Mouse (Mus musculus): ENCODE results near the gene Col9a3. TPM values are rescaled to one million over a fixed set of nuclear protein-coding genes. Genes with fewer than 3 reads are reported as not detected.

Col9a3 gene
- total RNA-seq (2014; rRNA removed) (19.9 and 47.6 TPM in 2 replicates), polyA plus RNA-seq (2015; fragmentation: Nextera tagmentation; extraction: Ambion mirVana) (29.6 and 29.8 TPM in 2 replicates)

DNA sequence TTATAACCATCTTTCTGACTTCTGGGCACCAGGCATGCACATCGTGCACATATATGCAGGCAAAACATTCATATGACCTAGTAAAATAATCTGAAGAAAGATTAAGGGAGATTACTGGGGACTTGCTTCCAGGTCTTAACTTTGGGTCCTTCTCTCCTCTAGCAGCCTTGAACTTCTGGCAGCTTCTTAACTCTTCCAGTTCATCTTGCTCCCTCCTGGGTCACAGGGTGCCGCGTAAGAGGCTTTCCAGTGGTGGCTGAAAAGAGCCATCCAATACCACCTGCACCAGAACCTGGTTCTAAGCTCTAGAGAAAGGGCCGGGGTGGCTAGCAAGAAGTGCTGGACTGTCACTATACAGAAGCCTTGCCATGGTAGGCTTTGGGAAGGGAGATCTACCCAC is at the start of gene Col9a3:
Col9a3 (plus strand) TSS at position 301 of the 400 bp plus-strand sequence.
- TF ChIP-seq CTCF (IDR thresholded peaks at IDR 0.05): no peak
- Histone ChIP-seq H3K27me3 (ENCODE audit: insufficient read depth, low read length) (no peaks in the 10 kb centered on the region), H3K9me3 (ENCODE audit: low read length) (no peaks in the 10 kb centered on the region), H3K4me3 (ENCODE audit: low read depth, low read length) (peak within 1 kb of the TSS; percentile 31), H3K27ac (ENCODE audit: low read depth, low read length) (peak within 1 kb of the TSS; percentile 47; the same call in 1 of the 2 replicates), H3K36me3 (ENCODE audit: insufficient read depth, low read length) (peaks cover 24% of the 10 kb centered on the region), H3K9ac (replicated peaks; ENCODE audit: low read length, poor library complexity, severe bottlenecking) (peak within 1 kb of the TSS; percentile 46), H3K4me1 (ENCODE audit: insufficient read depth, low read length) (peaks cover 17% of the 10 kb centered on the region; the same call in 1 of the 2 replicates), H3K4me2 (ENCODE audit: low read depth, low read length, poor library complexity, severe bottlenecking) (peak within 1 kb of the TSS; percentile 59)
- no peak for DNase-seq (ENCODE audit: low spot score)
- no peak for ATAC-seq (ENCODE audit: low FRiP score)
- WGBS: 38% methylated on average over 4 of the region's 4 CpGs

DNA sequence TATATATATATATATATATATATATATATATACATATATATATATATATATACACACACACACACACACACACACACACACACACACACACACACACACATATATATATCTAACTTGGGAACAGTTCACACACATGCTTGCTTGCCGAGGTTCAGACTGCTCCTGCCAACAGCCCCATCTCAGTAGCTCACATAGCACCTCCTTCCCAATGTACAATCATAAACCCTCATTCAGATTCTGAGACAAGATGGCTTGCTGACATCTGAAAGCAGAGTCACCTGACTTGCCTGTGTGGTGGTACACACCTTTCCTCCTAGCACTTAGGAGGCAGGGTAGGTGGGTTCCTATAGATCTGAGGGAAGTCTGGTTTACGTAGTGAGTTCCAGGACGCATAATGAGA is 45.2 kb upstream of the Col9a3 start:
- DNase-seq (ENCODE audit: low spot score) (no peak), ATAC-seq (ENCODE audit: low FRiP score) (no peak)
- no peak overlapping the region for H3K4me3 ChIP-seq (ENCODE audit: low read depth, low read length)
- no peaks in the 10 kb centered on the region for H3K27me3 ChIP-seq (ENCODE audit: insufficient read depth, low read length)
- H3K9me3 ChIP-seq (ENCODE audit: low read length): no peaks in the 10 kb centered on the region
- H3K9ac ChIP-seq (replicated peaks; ENCODE audit: low read length, poor library complexity, severe bottlenecking): no peak overlapping the region
- H3K4me1 ChIP-seq (ENCODE audit: insufficient read depth, low read length): peaks cover 5% of the 10 kb centered on the region; the same call in 1 of the 2 replicates
- H3K27ac ChIP-seq (ENCODE audit: low read depth, low read length): no peak overlapping the region
- 87% methylated on average over 3 of the region's 3 CpGs for WGBS
- no peaks in the 10 kb centered on the region for H3K36me3 ChIP-seq (ENCODE audit: insufficient read depth, low read length)
- H3K4me2 ChIP-seq (ENCODE audit: low read depth, low read length, poor library complexity, severe bottlenecking): no peak overlapping the region
- no peak for TF ChIP-seq CTCF (IDR thresholded peaks at IDR 0.05)

DNA sequence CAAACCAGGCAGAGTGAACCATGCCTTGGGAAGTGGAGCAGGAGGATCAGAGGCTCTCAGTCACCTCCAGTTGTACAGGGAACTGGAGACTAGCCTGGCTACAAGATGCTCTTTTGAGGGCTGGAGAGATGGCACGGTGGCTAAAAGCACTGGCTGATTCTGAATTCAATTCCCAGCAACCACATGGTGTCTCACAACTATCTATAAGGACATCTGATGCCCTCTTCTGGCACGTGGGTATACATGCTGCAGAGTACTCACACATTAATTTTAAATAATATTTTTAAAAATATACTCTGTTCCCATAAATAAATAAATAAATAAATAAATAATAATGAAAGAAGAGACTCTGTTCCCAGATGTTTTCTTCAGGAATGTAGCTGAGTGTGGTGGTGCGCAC is 42.4 kb upstream of the Col9a3 start:
- H3K4me2 ChIP-seq (ENCODE audit: low read depth, low read length, poor library complexity, severe bottlenecking): no peak overlapping the region

DNA sequence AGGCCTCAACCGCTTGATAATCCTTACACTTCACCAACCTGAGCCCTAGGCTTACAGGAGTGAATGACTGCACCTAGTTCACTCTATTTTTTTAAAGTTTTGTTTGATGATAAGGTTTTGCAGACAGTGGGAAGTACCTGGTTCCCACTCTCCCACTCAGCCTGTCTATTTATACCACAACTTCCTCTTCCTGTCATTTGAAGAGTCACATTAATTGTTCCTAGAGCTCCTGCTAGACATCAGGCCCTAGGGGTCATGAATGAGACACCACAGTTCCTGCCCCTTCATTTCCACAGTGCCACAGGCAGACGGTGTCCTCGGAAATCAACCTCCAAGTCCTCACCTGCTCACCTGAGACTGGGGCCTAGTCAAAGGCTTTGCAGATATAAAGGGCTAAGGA is 41.1 kb upstream of the Col9a3 start:
- 88% methylated on average over 3 of the region's 3 CpGs for WGBS
- no peak for ATAC-seq (ENCODE audit: low FRiP score)

More for the DNA sequence above, 42.4 kb upstream of the Col9a3 start:
- Histone ChIP-seq H3K4me1 (ENCODE audit: insufficient read depth, low read length) (no peaks in the 10 kb centered on the region), H3K27ac (ENCODE audit: low read depth, low read length) (no peak overlapping the region), H3K9me3 (ENCODE audit: low read length) (no peaks in the 10 kb centered on the region), H3K27me3 (ENCODE audit: insufficient read depth, low read length) (no peaks in the 10 kb centered on the region), H3K9ac (replicated peaks; ENCODE audit: low read length, poor library complexity, severe bottlenecking) (no peak overlapping the region), H3K4me3 (ENCODE audit: low read depth, low read length) (no peak overlapping the region), H3K36me3 (ENCODE audit: insufficient read depth, low read length) (no peaks in the 10 kb centered on the region)
- 43% methylated on average over 3 of the region's 3 CpGs for WGBS
- peak; percentile 56 for TF ChIP-seq CTCF (IDR thresholded peaks at IDR 0.05)
- ATAC-seq (ENCODE audit: low FRiP score) (no peak), DNase-seq (ENCODE audit: low spot score) (peak; percentile 38)

DNA sequence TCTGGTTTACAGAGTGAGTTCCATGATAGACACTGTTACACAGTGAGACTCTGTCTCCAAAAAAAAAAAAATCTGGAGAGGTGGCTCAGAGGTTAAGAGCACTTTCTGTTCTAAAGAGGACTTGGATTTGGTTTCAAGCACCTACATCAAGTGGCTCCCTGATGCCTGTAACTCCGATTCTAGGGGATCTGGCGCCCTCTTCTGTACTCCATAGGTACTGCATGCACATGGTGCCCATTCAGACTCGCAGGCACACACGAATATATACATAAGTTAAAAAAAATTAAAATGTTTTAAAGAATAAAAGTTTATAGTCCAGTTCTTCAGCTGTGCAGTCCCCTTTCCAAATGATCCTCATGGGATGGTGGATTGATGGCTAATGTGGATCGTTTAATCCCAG is 37.3 kb upstream of the Col9a3 start:
- Histone ChIP-seq H3K36me3 (ENCODE audit: insufficient read depth, low read length) (no peaks in the 10 kb centered on the region), H3K9ac (replicated peaks; ENCODE audit: low read length, poor library complexity, severe bottlenecking) (no peak overlapping the region), H3K4me2 (ENCODE audit: low read depth, low read length, poor library complexity, severe bottlenecking) (no peak overlapping the region), H3K9me3 (ENCODE audit: low read length) (no peaks in the 10 kb centered on the region), H3K4me3 (ENCODE audit: low read depth, low read length) (no peak overlapping the region), H3K27ac (ENCODE audit: low read depth, low read length) (no peak overlapping the region), H3K27me3 (ENCODE audit: insufficient read depth, low read length) (no peaks in the 10 kb centered on the region), H3K4me1 (ENCODE audit: insufficient read depth, low read length) (no peaks in the 10 kb centered on the region)
- WGBS: 58% methylated on average over 5 of the region's 5 CpGs
- TF ChIP-seq CTCF (IDR thresholded peaks at IDR 0.05): peak; percentile 56
- DNase-seq (ENCODE audit: low spot score): no peak
- ATAC-seq (ENCODE audit: low FRiP score): no peak

More for the DNA sequence above, 41.1 kb upstream of the Col9a3 start:
- H3K4me1 ChIP-seq (ENCODE audit: insufficient read depth, low read length): no peaks in the 10 kb centered on the region
- no peaks in the 10 kb centered on the region for H3K36me3 ChIP-seq (ENCODE audit: insufficient read depth, low read length)
- no peak overlapping the region for H3K4me2 ChIP-seq (ENCODE audit: low read depth, low read length, poor library complexity, severe bottlenecking)
- no peaks in the 10 kb centered on the region for H3K9me3 ChIP-seq (ENCODE audit: low read length)
- no peak overlapping the region for H3K9ac ChIP-seq (replicated peaks; ENCODE audit: low read length, poor library complexity, severe bottlenecking)
- no peak overlapping the region for H3K27ac ChIP-seq (ENCODE audit: low read depth, low read length)
- H3K4me3 ChIP-seq (ENCODE audit: low read depth, low read length): no peak overlapping the region
- no peak for TF ChIP-seq CTCF (IDR thresholded peaks at IDR 0.05)
- no peak for DNase-seq (ENCODE audit: low spot score)
- H3K27me3 ChIP-seq (ENCODE audit: insufficient read depth, low read length): no peaks in the 10 kb centered on the region

DNA sequence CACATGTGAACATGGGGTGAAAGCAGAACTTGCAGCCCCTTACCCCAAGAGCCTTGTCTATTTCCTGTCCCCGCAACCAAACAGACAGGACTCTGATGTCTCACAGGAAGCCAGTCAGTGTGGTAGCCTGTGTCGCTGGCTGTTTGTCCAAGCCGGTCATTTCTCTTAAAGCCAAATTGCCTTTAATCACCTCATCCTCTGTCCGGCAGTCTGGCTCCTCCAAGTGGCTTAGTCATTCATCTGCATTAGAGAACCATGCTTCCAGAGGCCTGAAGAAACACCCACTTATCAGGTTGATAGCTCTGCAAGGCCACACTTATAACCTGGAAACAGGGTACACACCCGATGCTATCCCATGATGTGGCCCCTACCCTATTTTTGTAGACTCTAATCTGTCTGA is 35.4 kb upstream of the Col9a3 start:
- 67% methylated on average over 5 of the region's 5 CpGs for WGBS
- H3K9me3 ChIP-seq (ENCODE audit: low read length): no peaks in the 10 kb centered on the region
- H3K4me2 ChIP-seq (ENCODE audit: low read depth, low read length, poor library complexity, severe bottlenecking): no peak overlapping the region
- H3K27me3 ChIP-seq (ENCODE audit: insufficient read depth, low read length): no peaks in the 10 kb centered on the region
- no peak overlapping the region for H3K4me3 ChIP-seq (ENCODE audit: low read depth, low read length)
- no peaks in the 10 kb centered on the region for H3K36me3 ChIP-seq (ENCODE audit: insufficient read depth, low read length)
- peak; percentile 51 for TF ChIP-seq CTCF (IDR thresholded peaks at IDR 0.05)
- no peak for DNase-seq (ENCODE audit: low spot score)
- ATAC-seq (ENCODE audit: low FRiP score): no peak
- no peak overlapping the region for H3K9ac ChIP-seq (replicated peaks; ENCODE audit: low read length, poor library complexity, severe bottlenecking)
- H3K4me1 ChIP-seq (ENCODE audit: insufficient read depth, low read length): no peaks in the 10 kb centered on the region
- H3K27ac ChIP-seq (ENCODE audit: low read depth, low read length): no peak overlapping the region
